Mouse (Mus musculus) lung, embryonic 14.5 days (tissue): ENCODE measurements at regions not wholly inside any gene's neighbourhood (a gene's known extent, or its start where the extent isn't known, plus 50 kb on each side); places are given as distances from the start of the nearest gene placed in this dataset.

Experiments used
- ATAC-seq: fragments of 200-750 bp; cut with Nextera tagmentation; 2 replicates; pipeline ENCODE4 v1.8.0; 2017; ENCODE audit warnings: mild to moderate bottlenecking, moderate TSS enrichment, moderate library complexity; ENCODE audit not compliant: insufficient read depth
- DNase-seq: peaks from one replicate; pipeline ENCODE4 v3.0.0-alpha.2; 2015
- H3K27ac ChIP-seq: fragments of 300-500 bp; sonication (generic); 2 replicates; pipeline ENCODE4 v1.5.1; 2014; ENCODE audit warnings: low read depth, mild to moderate bottlenecking, moderate library complexity
- H3K27me3 ChIP-seq: fragments of 300-500 bp; sonication (generic); 2 replicates; pipeline ENCODE4 v1.6.1; 2014; ENCODE audit warnings: low read length, control low read depth; ENCODE audit not compliant: insufficient read depth
- H3K36me3 ChIP-seq: fragments of 300-500 bp; sonication (generic); 2 replicates; pipeline ENCODE4 v1.6.1; 2014; ENCODE audit warnings: control low read depth; ENCODE audit not compliant: insufficient read depth
- H3K4me1 ChIP-seq: fragments of 300-500 bp; sonication (generic); 2 replicates; pipeline ENCODE4 v1.6.1; 2014; ENCODE audit warnings: antibody characterized with exemption, control low read depth; ENCODE audit not compliant: insufficient read depth
- H3K4me2 ChIP-seq: fragments of 300-500 bp; sonication (generic); 2 replicates; pipeline ENCODE4 v1.6.1; 2014; ENCODE audit warnings: mild to moderate bottlenecking
- H3K4me3 ChIP-seq: fragments of 300-500 bp; sonication (generic); 2 replicates; pipeline ENCODE4 v1.5.1; 2014; ENCODE audit warnings: low read depth, low read length
- H3K9ac ChIP-seq: fragments of 300-500 bp; sonication (generic); 2 replicates; pipeline ENCODE4 v1.6.1; 2014
- H3K9me3 ChIP-seq: fragments of 300-500 bp; sonication (generic); 2 replicates; pipeline ENCODE4 v1.6.1; 2016; ENCODE audit warnings: low read depth, low read length, control low read depth
- CTCF ChIP-seq: IDR thresholded peaks from 2 replicates; pipeline ENCODE4 v1.5.1; 2016; ENCODE audit warnings: antibody characterized with exemption, low read depth
- WGBS: fragments of 180-500 bp; shearing (Covaris S2); extraction: QIAGEN DNeasy Blood & Tissue Kit; methylation state at CpG from one replicate; pipeline ENCODE4 v1.1.7; 2014; 5-methylcytosine and 5-hydroxymethylcytosine counted together

DNA sequence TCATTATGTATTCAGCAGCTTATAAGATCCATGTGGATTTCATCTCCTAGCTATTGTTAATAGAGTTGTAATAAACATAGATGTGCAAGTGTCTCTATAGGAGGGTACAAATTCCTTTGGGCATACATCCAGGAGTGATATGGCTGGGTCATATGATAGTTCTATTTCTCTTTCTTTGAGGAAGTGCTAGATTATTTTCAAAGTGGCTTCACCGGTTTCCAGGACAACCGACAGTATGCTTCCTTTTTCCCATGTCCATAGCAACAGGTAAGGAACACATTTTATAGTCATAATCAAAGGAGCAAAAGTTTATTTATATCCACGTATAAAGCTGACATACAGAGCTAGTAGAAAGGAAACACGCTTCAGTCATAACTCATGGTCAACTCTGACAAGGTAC is 710.2 kb upstream of the Tenm4 start:
- H3K27me3 ChIP-seq, result no peaks in the 10 kb centered on the region
- H3K36me3 ChIP-seq, result no peaks in the 10 kb centered on the region
- H3K4me1 ChIP-seq, result no peaks in the 10 kb centered on the region
- no peak for DNase-seq
- WGBS, result 81% methylated on average over 4 of the region's 4 CpGs
- no peak overlapping the region for H3K4me2 ChIP-seq
- TF ChIP-seq CTCF, result no peak
- no peak for ATAC-seq
- no peaks in the 10 kb centered on the region for H3K9me3 ChIP-seq
- H3K4me3 ChIP-seq, result no peak overlapping the region
- H3K9ac ChIP-seq, result no peak overlapping the region
- H3K27ac ChIP-seq, result no peak overlapping the region

- no peak for TF ChIP-seq CTCF
- Histone ChIP-seq H3K27me3 (no peaks in the 10 kb centered on the region), H3K9me3 (no peaks in the 10 kb centered on the region), H3K9ac (no peak overlapping the region), H3K4me3 (no peak overlapping the region), H3K4me2 (no peak overlapping the region), H3K36me3 (no peaks in the 10 kb centered on the region), H3K4me1 (no peaks in the 10 kb centered on the region), H3K27ac (no peak overlapping the region)
- DNase-seq, result no peak
- ATAC-seq, result no peak
- WGBS, result 78% methylated on average over 4 of the region's 4 CpGs
Measured at GRCm38 (mm10) chr7:95465506-95465905, 705.5 kb upstream of the Tenm4 start.

- no peak overlapping the region for H3K4me3 ChIP-seq
- H3K27me3 ChIP-seq, result no peaks in the 10 kb centered on the region
- H3K4me1 ChIP-seq, result no peaks in the 10 kb centered on the region
- H3K4me2 ChIP-seq, result no peak overlapping the region
- no peaks in the 10 kb centered on the region for H3K9me3 ChIP-seq
- TF ChIP-seq CTCF, result no peak
- H3K9ac ChIP-seq, result no peak overlapping the region
- ATAC-seq (no peak), DNase-seq (no peak)
- H3K27ac ChIP-seq, result no peak overlapping the region
- no peaks in the 10 kb centered on the region for H3K36me3 ChIP-seq
- whole genome bisulfite sequencing, result 33% methylated on average over 3 of the region's 3 CpGs
Measured at GRCm38 (mm10) chr7:95467028-95467427, 704.0 kb upstream of the Tenm4 start.

DNA sequence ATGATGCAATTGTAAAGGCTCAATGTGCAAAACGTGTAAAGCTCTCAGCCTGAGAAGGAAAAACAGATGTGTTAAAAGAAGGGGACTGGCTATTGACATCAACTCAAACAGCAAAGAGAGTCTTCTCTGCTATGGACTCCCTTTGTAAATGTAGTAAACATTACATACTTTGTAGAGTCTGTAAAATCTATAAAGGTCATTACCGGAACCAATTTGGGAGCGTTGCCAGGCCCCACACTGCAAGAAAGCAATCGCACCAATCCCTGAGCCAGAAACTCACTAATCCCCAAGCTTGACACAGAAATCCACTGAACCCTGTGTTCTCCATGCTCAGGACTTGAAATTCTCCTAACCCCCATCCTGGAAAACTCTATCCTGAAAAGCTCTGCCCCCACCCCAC is 697.2 kb upstream of the Tenm4 start:
- Histone ChIP-seq H3K9me3 (no peaks in the 10 kb centered on the region), H3K27me3 (no peaks in the 10 kb centered on the region), H3K36me3 (no peaks in the 10 kb centered on the region), H3K9ac (no peak overlapping the region), H3K27ac (no peak overlapping the region), H3K4me3 (no peak overlapping the region), H3K4me2 (no peak overlapping the region), H3K4me1 (no peaks in the 10 kb centered on the region)
- DNase-seq (peak; percentile 33), ATAC-seq (no peak)
- TF ChIP-seq CTCF, result no peak
- 54% methylated on average over 4 of the region's 4 CpGs for WGBS

DNA sequence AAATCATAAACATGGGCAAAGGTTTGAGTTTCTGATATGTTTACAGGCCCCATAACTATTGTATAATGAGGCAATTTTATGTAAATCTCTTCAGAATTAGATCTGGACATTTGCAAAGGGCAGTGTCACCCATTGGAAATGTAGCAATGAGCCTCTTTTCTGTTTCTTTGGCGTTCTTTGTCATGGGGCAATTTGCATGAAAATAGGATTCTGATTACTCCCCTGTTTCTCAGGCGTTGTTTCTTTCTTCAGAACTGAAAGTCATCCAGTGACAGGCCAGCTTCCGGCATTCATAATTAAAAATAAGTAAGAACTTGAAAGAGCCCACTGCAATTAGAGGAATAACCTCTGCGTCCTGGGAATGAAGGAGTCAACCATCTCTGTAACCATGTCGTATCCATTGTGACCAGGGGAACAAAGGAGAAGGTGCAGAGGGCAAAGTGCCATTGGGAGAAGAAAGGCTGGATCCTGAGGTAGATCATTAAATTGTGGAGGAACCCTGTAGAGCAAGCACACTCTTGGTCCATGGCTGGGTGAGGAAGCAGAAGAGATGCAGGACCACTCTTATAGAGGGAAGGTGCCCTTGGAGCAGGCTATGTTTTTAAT is 690.8 kb upstream of the Tenm4 start:
- ATAC-seq (no peak), DNase-seq (no peak)
- no peak overlapping the region for H3K4me2 ChIP-seq
- no peaks in the 10 kb centered on the region for H3K36me3 ChIP-seq
- no peak overlapping the region for H3K9ac ChIP-seq
- no peak overlapping the region for H3K27ac ChIP-seq
- H3K4me1 ChIP-seq, result no peaks in the 10 kb centered on the region
- TF ChIP-seq CTCF, result no peak
- no peaks in the 10 kb centered on the region for H3K27me3 ChIP-seq
- H3K4me3 ChIP-seq, result no peak overlapping the region
- WGBS, result 67% methylated on average over 5 of the region's 5 CpGs
- H3K9me3 ChIP-seq, result no peaks in the 10 kb centered on the region

- TF ChIP-seq CTCF, result peak; percentile 84
Measured at GRCm38 (mm10) chr7:95489666-95490065, 681.4 kb upstream of the Tenm4 start.

GRCm38 (mm10) chr7:95494793-95495192 is 676.3 kb upstream of the Tenm4 start:
- WGBS, result 67% methylated on average over 1 of the region's 1 CpGs
- no peak for ATAC-seq
- Histone ChIP-seq H3K4me1 (no peaks in the 10 kb centered on the region), H3K27me3 (no peaks in the 10 kb centered on the region), H3K36me3 (no peaks in the 10 kb centered on the region), H3K27ac (no peak overlapping the region), H3K9ac (no peak overlapping the region), H3K4me2 (no peak overlapping the region), H3K9me3 (no peaks in the 10 kb centered on the region), H3K4me3 (no peak overlapping the region)
- TF ChIP-seq CTCF, result peak; percentile 14; the same call in 1 of the 2 replicates
- DNase-seq, result peak; percentile 4

More at GRCm38 (mm10) chr7:95489666-95490065, 681.4 kb upstream of the Tenm4 start:
- no peaks in the 10 kb centered on the region for H3K9me3 ChIP-seq
- peak; percentile 78; the same call in 1 of the 2 replicates for ATAC-seq
- H3K4me2 ChIP-seq, result no peak overlapping the region
- H3K27ac ChIP-seq, result no peak overlapping the region
- H3K4me3 ChIP-seq, result no peak overlapping the region
- peak; percentile 90 for DNase-seq
- H3K9ac ChIP-seq, result no peak overlapping the region
- H3K4me1 ChIP-seq, result no peaks in the 10 kb centered on the region
- no peaks in the 10 kb centered on the region for H3K27me3 ChIP-seq
- H3K36me3 ChIP-seq, result no peaks in the 10 kb centered on the region
- WGBS, result 10% methylated on average over 4 of the region's 4 CpGs
